Mouse (Mus musculus): ENCODE data around the gene Galnt2. TPM values are rescaled to one million over a fixed set of nuclear protein-coding genes. Genes with fewer than 3 reads are reported as not detected.

Galnt2 gene
- polyA plus RNA-seq (2015; fragmentation: Nextera tagmentation; extraction: Ambion mirVana) = 36.8 and 46.4 TPM in 2 replicates

DNA sequence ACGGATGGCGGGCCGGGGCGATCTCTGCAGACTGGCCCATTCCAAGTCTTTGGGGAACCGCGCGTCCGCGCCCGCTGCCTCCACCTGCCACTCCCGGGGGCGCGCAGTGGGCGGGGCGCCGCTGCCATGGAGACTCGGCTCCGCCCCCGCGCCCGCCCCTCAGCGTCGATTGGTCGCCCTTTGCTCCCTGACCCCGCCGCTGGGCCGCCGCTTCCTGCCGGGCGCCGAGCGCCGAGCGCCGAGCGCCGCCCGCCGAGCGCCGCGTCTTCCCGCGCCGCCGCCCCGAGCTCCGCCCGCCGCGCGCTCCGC, at the start of gene Galnt2:
TSS of gene Galnt2 (plus strand) at position 216 of the 309 bp plus-strand sequence.
- peak within 1 kb of the TSS; percentile 92 for H3K9ac ChIP-seq (ENCODE audit: low read length)

DNA sequence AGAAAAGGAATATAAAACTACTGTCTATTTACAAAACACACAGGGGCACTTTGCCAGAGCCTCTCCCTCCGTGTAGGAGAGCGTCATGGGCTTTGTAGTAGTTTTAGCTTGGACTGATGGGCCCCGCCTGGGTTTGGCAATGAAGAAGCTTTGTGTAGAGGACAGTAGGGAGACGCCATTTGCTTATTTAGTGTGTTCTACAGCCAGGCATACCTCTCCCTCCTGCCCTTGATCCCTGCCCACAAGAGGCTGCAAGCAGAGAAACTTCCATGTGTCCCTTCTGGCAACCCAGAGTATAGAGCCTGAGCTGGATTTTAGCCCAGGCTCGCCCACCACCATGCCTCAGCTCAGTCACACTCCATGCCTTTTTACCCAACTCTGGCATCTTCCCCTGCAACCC, 49.4 kb upstream of the Galnt2 start:
- no peaks in the 10 kb centered on the region; the same call in 1 of the 2 replicates for H3K27me3 ChIP-seq (ENCODE audit: control insufficient read depth, insufficient read depth, low read depth, low read length)
- H3K4me2 ChIP-seq (ENCODE audit: low read depth, low read length) = no peak overlapping the region; the same call in 1 of the 2 replicates
- peak; percentile 29 for ATAC-seq (ENCODE audit: low read depth)
- no peaks in the 10 kb centered on the region; the same call in 1 of the 2 replicates for H3K9me3 ChIP-seq (ENCODE audit: control insufficient read depth, low read length)
- no peaks in the 10 kb centered on the region for H3K36me3 ChIP-seq (ENCODE audit: control insufficient read depth, insufficient read depth, low read length)
- WGBS = 43% methylated on average over 5 of the region's 5 CpGs
- peak overlapping the region; percentile 67; the same call in 1 of the 2 replicates for H3K27ac ChIP-seq (ENCODE audit: low read length)
- peaks cover 23% of the 10 kb centered on the region for H3K4me1 ChIP-seq (replicated peaks; ENCODE audit: control insufficient read depth, insufficient read depth, low read length)
- H3K9ac ChIP-seq (ENCODE audit: low read length) = no peak overlapping the region
- no peak overlapping the region for H3K4me3 ChIP-seq (ENCODE audit: low read length)

More for the DNA sequence above, at the start of gene Galnt2:
- Histone ChIP-seq H3K4me1 (replicated peaks; ENCODE audit: control insufficient read depth, insufficient read depth, low read length) (peaks cover 12% of the 10 kb centered on the region), H3K4me2 (ENCODE audit: low read depth, low read length) (peak within 1 kb of the TSS; percentile 96), H3K27me3 (ENCODE audit: control insufficient read depth, insufficient read depth, low read depth, low read length) (no peaks in the 10 kb centered on the region), H3K27ac (ENCODE audit: low read length) (peak within 1 kb of the TSS; percentile 66), H3K36me3 (ENCODE audit: control insufficient read depth, insufficient read depth, low read length) (peaks cover 2% of the 10 kb centered on the region; the same call in 1 of the 2 replicates), H3K9me3 (ENCODE audit: control insufficient read depth, low read length) (no peaks in the 10 kb centered on the region), H3K4me3 (ENCODE audit: low read length) (peak within 1 kb of the TSS; percentile 72)
- WGBS = under 1% methylated on average over 45 of the region's 53 CpGs
- ATAC-seq (ENCODE audit: low read depth) = peak; percentile 92

- Histone ChIP-seq H3K27me3 (ENCODE audit: control insufficient read depth, insufficient read depth, low read depth, low read length) (no peaks in the 10 kb centered on the region; the same call in 1 of the 2 replicates), H3K27ac (ENCODE audit: low read length) (peak overlapping the region; percentile 67), H3K36me3 (ENCODE audit: control insufficient read depth, insufficient read depth, low read length) (no peaks in the 10 kb centered on the region), H3K9me3 (ENCODE audit: control insufficient read depth, low read length) (no peaks in the 10 kb centered on the region; the same call in 1 of the 2 replicates), H3K9ac (ENCODE audit: low read length) (no peak overlapping the region), H3K4me3 (ENCODE audit: low read length) (no peak overlapping the region), H3K4me1 (replicated peaks; ENCODE audit: control insufficient read depth, insufficient read depth, low read length) (peaks cover 23% of the 10 kb centered on the region), H3K4me2 (ENCODE audit: low read depth, low read length) (no peak overlapping the region)
- ATAC-seq (ENCODE audit: low read depth) = peak; percentile 96
- WGBS = 14% methylated on average over 13 of the region's 13 CpGs
Observed at GRCm38 (mm10) chr8:124182224-124182623, 49.0 kb upstream of the Galnt2 start.

DNA sequence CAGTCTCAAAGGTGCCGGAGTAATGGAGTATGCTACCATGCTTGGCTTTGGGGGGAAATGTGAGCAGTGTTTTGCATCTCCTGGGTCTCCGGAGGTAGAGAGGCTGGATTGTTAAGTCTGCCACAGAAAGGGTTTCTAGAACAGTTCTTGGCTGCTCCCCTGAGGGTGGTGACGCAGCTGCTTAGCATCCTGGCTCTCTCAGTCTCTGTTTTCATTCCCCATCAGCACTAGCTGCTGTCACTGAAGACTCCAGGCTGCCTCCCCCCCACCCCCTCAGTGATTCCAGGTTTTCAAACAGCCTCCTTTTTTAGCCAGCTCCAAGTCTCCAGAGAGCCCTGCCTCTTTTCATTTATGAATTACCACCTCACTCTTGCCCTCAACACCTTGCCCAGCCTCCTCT, 47.1 kb upstream of the Galnt2 start:
- Histone ChIP-seq H3K27ac (ENCODE audit: low read length) (no peak overlapping the region), H3K9me3 (ENCODE audit: control insufficient read depth, low read length) (no peaks in the 10 kb centered on the region), H3K27me3 (ENCODE audit: control insufficient read depth, insufficient read depth, low read depth, low read length) (no peaks in the 10 kb centered on the region; the same call in 1 of the 2 replicates), H3K4me1 (replicated peaks; ENCODE audit: control insufficient read depth, insufficient read depth, low read length) (peaks cover 23% of the 10 kb centered on the region), H3K36me3 (ENCODE audit: control insufficient read depth, insufficient read depth, low read length) (no peaks in the 10 kb centered on the region), H3K4me2 (ENCODE audit: low read depth, low read length) (no peak overlapping the region), H3K4me3 (ENCODE audit: low read length) (no peak overlapping the region), H3K9ac (ENCODE audit: low read length) (no peak overlapping the region)
- no peak for ATAC-seq (ENCODE audit: low read depth)
- WGBS = 64% methylated on average over 3 of the region's 3 CpGs

GRCm38 (mm10) chr8:124184507-124184906, 46.7 kb upstream of the Galnt2 start:
- H3K9me3 ChIP-seq (ENCODE audit: control insufficient read depth, low read length) = no peaks in the 10 kb centered on the region
- no peaks in the 10 kb centered on the region; the same call in 1 of the 2 replicates for H3K27me3 ChIP-seq (ENCODE audit: control insufficient read depth, insufficient read depth, low read depth, low read length)
- WGBS = 77% methylated on average over 2 of the region's 2 CpGs
- H3K4me3 ChIP-seq (ENCODE audit: low read length) = no peak overlapping the region
- H3K27ac ChIP-seq (ENCODE audit: low read length) = no peak overlapping the region
- no peaks in the 10 kb centered on the region for H3K36me3 ChIP-seq (ENCODE audit: control insufficient read depth, insufficient read depth, low read length)
- ATAC-seq (ENCODE audit: low read depth) = no peak
- no peak overlapping the region for H3K4me2 ChIP-seq (ENCODE audit: low read depth, low read length)
- peaks cover 23% of the 10 kb centered on the region for H3K4me1 ChIP-seq (replicated peaks; ENCODE audit: control insufficient read depth, insufficient read depth, low read length)
- H3K9ac ChIP-seq (ENCODE audit: low read length) = no peak overlapping the region

GRCm38 (mm10) chr8:124185081-124185480, 46.1 kb upstream of the Galnt2 start:
- no peak overlapping the region for H3K4me3 ChIP-seq (ENCODE audit: low read length)
- 83% methylated on average over 6 of the region's 6 CpGs for whole genome bisulfite sequencing

GRCm38 (mm10) chr8:124190388-124190787, 40.8 kb upstream of the Galnt2 start:
- Histone ChIP-seq H3K4me2 (ENCODE audit: low read depth, low read length) (no peak overlapping the region), H3K9ac (ENCODE audit: low read length) (no peak overlapping the region), H3K4me1 (replicated peaks; ENCODE audit: control insufficient read depth, insufficient read depth, low read length) (no peaks in the 10 kb centered on the region), H3K36me3 (ENCODE audit: control insufficient read depth, insufficient read depth, low read length) (no peaks in the 10 kb centered on the region), H3K4me3 (ENCODE audit: low read length) (no peak overlapping the region), H3K27me3 (ENCODE audit: control insufficient read depth, insufficient read depth, low read depth, low read length) (no peaks in the 10 kb centered on the region; the same call in 1 of the 2 replicates), H3K27ac (ENCODE audit: low read length) (no peak overlapping the region), H3K9me3 (ENCODE audit: control insufficient read depth, low read length) (no peaks in the 10 kb centered on the region)
- ATAC-seq (ENCODE audit: low read depth) = no peak
- WGBS = 63% methylated on average over 7 of the region's 7 CpGs

More at GRCm38 (mm10) chr8:124185081-124185480, 46.1 kb upstream of the Galnt2 start:
- ATAC-seq (ENCODE audit: low read depth) = no peak
- H3K4me2 ChIP-seq (ENCODE audit: low read depth, low read length) = no peak overlapping the region
- no peaks in the 10 kb centered on the region for H3K36me3 ChIP-seq (ENCODE audit: control insufficient read depth, insufficient read depth, low read length)
- peaks cover 23% of the 10 kb centered on the region for H3K4me1 ChIP-seq (replicated peaks; ENCODE audit: control insufficient read depth, insufficient read depth, low read length)
- no peak overlapping the region for H3K27ac ChIP-seq (ENCODE audit: low read length)
- H3K9me3 ChIP-seq (ENCODE audit: control insufficient read depth, low read length) = no peaks in the 10 kb centered on the region
- no peaks in the 10 kb centered on the region; the same call in 1 of the 2 replicates for H3K27me3 ChIP-seq (ENCODE audit: control insufficient read depth, insufficient read depth, low read depth, low read length)
- H3K9ac ChIP-seq (ENCODE audit: low read length) = no peak overlapping the region

- H3K36me3 ChIP-seq (ENCODE audit: control insufficient read depth, insufficient read depth, low read length) = no peaks in the 10 kb centered on the region
- peaks cover 14% of the 10 kb centered on the region for H3K4me1 ChIP-seq (replicated peaks; ENCODE audit: control insufficient read depth, insufficient read depth, low read length)
- ATAC-seq (ENCODE audit: low read depth) = no peak
- no peak overlapping the region for H3K4me2 ChIP-seq (ENCODE audit: low read depth, low read length)
- H3K4me3 ChIP-seq (ENCODE audit: low read length) = no peak overlapping the region
- no peaks in the 10 kb centered on the region; the same call in 1 of the 2 replicates for H3K27me3 ChIP-seq (ENCODE audit: control insufficient read depth, insufficient read depth, low read depth, low read length)
- WGBS = 50% methylated on average over 4 of the region's 4 CpGs
- no peak overlapping the region for H3K9ac ChIP-seq (ENCODE audit: low read length)
- no peaks in the 10 kb centered on the region for H3K9me3 ChIP-seq (ENCODE audit: control insufficient read depth, low read length)
- no peak overlapping the region for H3K27ac ChIP-seq (ENCODE audit: low read length)
Observed at GRCm38 (mm10) chr8:124192242-124192641, 38.9 kb upstream of the Galnt2 start.

GRCm38 (mm10) chr8:124192976-124193375, 38.2 kb upstream of the Galnt2 start:
- H3K4me3 ChIP-seq (ENCODE audit: low read length) = no peak overlapping the region
- 73% methylated on average over 10 of the region's 10 CpGs for WGBS
- no peak overlapping the region for H3K27ac ChIP-seq (ENCODE audit: low read length)
- H3K9me3 ChIP-seq (ENCODE audit: control insufficient read depth, low read length) = no peaks in the 10 kb centered on the region
- no peaks in the 10 kb centered on the region for H3K36me3 ChIP-seq (ENCODE audit: control insufficient read depth, insufficient read depth, low read length)
- peaks cover 14% of the 10 kb centered on the region for H3K4me1 ChIP-seq (replicated peaks; ENCODE audit: control insufficient read depth, insufficient read depth, low read length)
- no peak for ATAC-seq (ENCODE audit: low read depth)
- H3K4me2 ChIP-seq (ENCODE audit: low read depth, low read length) = no peak overlapping the region
- no peak overlapping the region for H3K9ac ChIP-seq (ENCODE audit: low read length)
- peaks cover 4% of the 10 kb centered on the region for H3K27me3 ChIP-seq (ENCODE audit: control insufficient read depth, insufficient read depth, low read depth, low read length)

Data from lung, embryonic 16.5 days (tissue).